10 mouse cellular contexts compared by ENCODE assay signal in the genomic region with DNA sequence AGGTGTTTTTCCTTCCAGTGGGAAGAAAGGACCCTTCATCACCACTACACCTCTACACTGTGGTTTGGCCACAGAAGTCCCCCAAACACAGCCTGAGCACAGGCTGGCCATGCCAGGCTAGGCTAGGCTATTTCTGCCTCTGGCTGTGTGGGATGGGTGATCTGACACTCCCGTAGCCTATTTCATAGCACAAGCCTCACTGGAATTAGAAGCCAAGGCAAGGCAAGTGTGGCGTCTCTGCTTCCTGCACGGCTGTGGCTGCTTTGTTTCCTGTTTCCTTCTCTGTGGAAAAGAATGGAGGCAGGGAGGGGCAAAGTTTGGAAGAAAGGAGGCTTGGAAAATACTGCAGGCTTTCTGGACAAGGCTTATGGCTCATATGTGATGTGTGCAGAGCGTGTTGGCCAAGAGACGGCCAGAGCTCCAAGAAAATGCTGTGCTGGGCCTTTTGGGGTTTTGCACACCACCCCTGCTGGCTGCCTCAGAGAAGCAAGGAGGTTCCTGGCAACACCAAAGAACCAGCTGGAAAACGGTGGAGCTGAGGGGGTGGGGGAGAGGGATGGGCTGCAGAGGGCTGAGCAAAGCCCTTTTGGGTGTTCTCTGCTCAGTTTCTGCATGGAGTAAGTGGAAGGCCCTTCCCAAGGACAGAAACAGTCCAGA. TPM values are rescaled to one million over a fixed set of nuclear protein-coding genes. Genes with fewer than 3 reads are reported as not detected.
A peak's percentile ranks its signal among the peaks of the same experiment; 100 is the strongest.
DNase-seq lines count a peak whose midpoint lies in the region; ATAC-seq and TF ChIP-seq lines count a peak whose summit lies in the region.
"Had no signal": no experiment of that assay in that cellular context is flagged by ENCODE, and none has a peak within 500 bp of the region (broad histone marks: within the 10 kb centered on the region; RNA-seq: fewer than 3 reads in every experiment).

No protein-coding gene starts in this region.

- peak; percentile 61; the same call in 1 of the 2 replicates for ATAC-seq in hindbrain, embryonic 16.5 days
- ATAC-seq in hindbrain, embryonic 13.5 days (ENCODE audit: low FRiP score), result no peak
- peak; percentile 24; the same call in 1 of the 2 replicates for ATAC-seq in intestine, embryonic 15.5 days
- peak; percentile 41 for ATAC-seq in lung, postnatal 0 days
- no peak for ATAC-seq in midbrain, embryonic 15.5 days (replicated peaks)

- no peaks in the 10 kb centered on the region for H3K36me3 ChIP-seq in hindbrain, embryonic 16.5 days (ENCODE audit: control insufficient read depth, insufficient read depth, low read length)
- H3K36me3 ChIP-seq in hindbrain, embryonic 13.5 days, result no peaks in the 10 kb centered on the region
- no peaks in the 10 kb centered on the region for H3K36me3 ChIP-seq in intestine, embryonic 15.5 days
- H3K36me3 ChIP-seq in lung, postnatal 0 days (ENCODE audit: insufficient read depth, low read length), result no peaks in the 10 kb centered on the region
- no peaks in the 10 kb centered on the region for H3K36me3 ChIP-seq in midbrain, embryonic 15.5 days (replicated peaks)

- no peak overlapping the region for H3K4me2 ChIP-seq in hindbrain, embryonic 16.5 days (ENCODE audit: low read length)
- no peak overlapping the region for H3K4me2 ChIP-seq in hindbrain, embryonic 13.5 days
- no peak overlapping the region for H3K4me2 ChIP-seq in intestine, embryonic 15.5 days (replicated peaks)
- no peak overlapping the region for H3K4me2 ChIP-seq in lung, postnatal 0 days (replicated peaks; ENCODE audit: low read depth, low read length)
- H3K4me2 ChIP-seq in midbrain, embryonic 15.5 days, result no peak overlapping the region

- no peak for TF ChIP-seq CTCF in gastrocnemius, adult 2 months (IDR thresholded peaks at IDR 0.05)
- peak; percentile 33 for TF ChIP-seq CTCF in lung, postnatal 0 days (IDR thresholded peaks at IDR 0.05)

- H3K9me3 ChIP-seq in hindbrain, embryonic 16.5 days (ENCODE audit: control insufficient read depth, low read length), result no peaks in the 10 kb centered on the region
- peaks cover 4% of the 10 kb centered on the region; the same call in 1 of the 2 replicates for H3K9me3 ChIP-seq in hindbrain, embryonic 13.5 days
- no peaks in the 10 kb centered on the region for H3K9me3 ChIP-seq in intestine, embryonic 15.5 days
- no peaks in the 10 kb centered on the region for H3K9me3 ChIP-seq in lung, postnatal 0 days (ENCODE audit: low read length)
- no peaks in the 10 kb centered on the region; the same call in 1 of the 2 replicates for H3K9me3 ChIP-seq in midbrain, embryonic 15.5 days

- no peak overlapping the region for H3K27ac ChIP-seq in hindbrain, embryonic 16.5 days (ENCODE audit: low read depth, low read length)
- no peak overlapping the region for H3K27ac ChIP-seq in hindbrain, embryonic 13.5 days
- peak overlapping the region; percentile 67 for H3K27ac ChIP-seq in gastrocnemius, adult 2 months
- peak overlapping the region; percentile 67 for H3K27ac ChIP-seq in intestine, embryonic 15.5 days
- peak overlapping the region; percentile 65 for H3K27ac ChIP-seq in lung, postnatal 0 days (ENCODE audit: low read length)
- H3K27ac ChIP-seq in midbrain, embryonic 15.5 days, result no peak overlapping the region

- no peak overlapping the region for H3K4me3 ChIP-seq in hindbrain, embryonic 16.5 days (ENCODE audit: low read length)
- no peak overlapping the region for H3K4me3 ChIP-seq in hindbrain, embryonic 13.5 days
- 0 out of 2 replicates have a peak overlapping the region, but pooled peaks have one; percentile 1 for H3K4me3 ChIP-seq in gastrocnemius, adult 2 months
- no peak overlapping the region for H3K4me3 ChIP-seq in intestine, embryonic 15.5 days (replicated peaks)
- H3K4me3 ChIP-seq in lung, postnatal 0 days (ENCODE audit: low read depth, low read length), result no peak overlapping the region
- no peak overlapping the region for H3K4me3 ChIP-seq in midbrain, embryonic 15.5 days

- WGBS in hindbrain, embryonic 16.5 days, result 49% methylated on average over 6 of the region's 6 CpGs
- 47% methylated on average over 6 of the region's 6 CpGs for WGBS in hindbrain, embryonic 13.5 days
- WGBS in intestine, embryonic 15.5 days, result 37% methylated on average over 6 of the region's 6 CpGs
- WGBS in lung, postnatal 0 days, result 30% methylated on average over 6 of the region's 6 CpGs
- WGBS in midbrain, embryonic 15.5 days, result 61% methylated on average over 6 of the region's 6 CpGs

- H3K4me1 ChIP-seq in hindbrain, embryonic 16.5 days (ENCODE audit: control insufficient read depth, insufficient read depth, low read depth, low read length), result peaks cover 5% of the 10 kb centered on the region; the same call in 1 of the 2 replicates
- H3K4me1 ChIP-seq in hindbrain, embryonic 13.5 days (replicated peaks), result peaks cover 22% of the 10 kb centered on the region
- peaks cover 40% of the 10 kb centered on the region for H3K4me1 ChIP-seq in intestine, embryonic 15.5 days (replicated peaks)
- peaks cover 4% of the 10 kb centered on the region; the same call in 1 of the 2 replicates for H3K4me1 ChIP-seq in lung, postnatal 0 days (ENCODE audit: insufficient read depth, low read depth, low read length)
- H3K4me1 ChIP-seq in midbrain, embryonic 15.5 days, result peaks cover 6% of the 10 kb centered on the region; the same call in 1 of the 2 replicates

- no peak overlapping the region for H3K9ac ChIP-seq in hindbrain, embryonic 16.5 days (ENCODE audit: low read depth, low read length)
- H3K9ac ChIP-seq in hindbrain, embryonic 13.5 days, result no peak overlapping the region
- H3K9ac ChIP-seq in intestine, embryonic 15.5 days, result no peak overlapping the region
- no peak overlapping the region for H3K9ac ChIP-seq in lung, postnatal 0 days (replicated peaks; ENCODE audit: low read depth)
- no peak overlapping the region for H3K9ac ChIP-seq in midbrain, embryonic 15.5 days

- peak; percentile 74 for DNase-seq in gastrocnemius, adult 2 months
- DNase-seq in lung, postnatal 0 days (ENCODE audit: low spot score), result peak; percentile 80
- DNase-seq in Muller cell, postnatal 12 days (ENCODE audit: inconsistent ontology term), result no peak
- DNase-seq in cerebellum, postnatal 36 days, result no peak

- intact Hi-C loops in gastrocnemius, adult 2 months (cut with DNase I), result no loop called here

- H3K27me3 ChIP-seq in hindbrain, embryonic 16.5 days (replicated peaks; ENCODE audit: control insufficient read depth, insufficient read depth, low read length), result no peaks in the 10 kb centered on the region
- H3K27me3 ChIP-seq in hindbrain, embryonic 13.5 days, result no peaks in the 10 kb centered on the region
- no peaks in the 10 kb centered on the region for H3K27me3 ChIP-seq in intestine, embryonic 15.5 days (replicated peaks)
- no peaks in the 10 kb centered on the region for H3K27me3 ChIP-seq in lung, postnatal 0 days (replicated peaks; ENCODE audit: insufficient read depth, low read length)
- H3K27me3 ChIP-seq in midbrain, embryonic 15.5 days (replicated peaks), result no peaks in the 10 kb centered on the region

- TF ChIP-seq EP300 in lung, postnatal 0 days (IDR thresholded peaks at IDR 0.05), result no peak

RNA-seq across cellular contexts. Expression of gene Fam170b, which starts 5.6 kb away (rescaled TPM):
- polyA plus RNA-seq in hindbrain, embryonic 16.5 days (2015; fragmentation: Nextera tagmentation; extraction: Ambion mirVana), result not detected in 2 replicates
- not detected in 2 replicates for polyA plus RNA-seq in hindbrain, embryonic 13.5 days (2015; fragmentation: Nextera tagmentation; extraction: Ambion mirVana)
- total RNA-seq in gastrocnemius, adult 2 months (2021), result not detected
- 0.06 and 0.11 TPM in 2 replicates for polyA plus RNA-seq in intestine, embryonic 15.5 days (2015; fragmentation: Nextera tagmentation; extraction: Ambion mirVana)
- 0.08 and 0.14 TPM in 2 replicates for polyA plus RNA-seq in lung, postnatal 0 days (2015; fragmentation: Nextera tagmentation; extraction: Ambion mirVana)
- not detected in 2 replicates for polyA plus RNA-seq in midbrain, embryonic 15.5 days (2015; fragmentation: Nextera tagmentation; extraction: Ambion mirVana)
- total RNA-seq: left cerebral cortex, postnatal 25 days had no signal
- polyA plus RNA-seq: cortical plate, adult 2 months had no signal

RNA-seq across cellular contexts. Expression of gene Vstm4, which starts 28.4 kb away (rescaled TPM):
- polyA plus RNA-seq in hindbrain, embryonic 16.5 days (2015; fragmentation: Nextera tagmentation; extraction: Ambion mirVana), result 14.5 and 16.3 TPM in 2 replicates
- polyA plus RNA-seq in hindbrain, embryonic 13.5 days (2015; fragmentation: Nextera tagmentation; extraction: Ambion mirVana), result 9.6 and 11.3 TPM in 2 replicates
- 1 to 10 TPM; 1.7 to 3.3 TPM for total RNA-seq in gastrocnemius, adult 2 months (2021)
- polyA plus RNA-seq in intestine, embryonic 15.5 days (2015; fragmentation: Nextera tagmentation; extraction: Ambion mirVana), result 25.2 and 26.7 TPM in 2 replicates
- polyA plus RNA-seq in lung, postnatal 0 days (2015; fragmentation: Nextera tagmentation; extraction: Ambion mirVana), result 59.5 and 63.6 TPM in 2 replicates
- 10.9 and 13.3 TPM in 2 replicates for polyA plus RNA-seq in midbrain, embryonic 15.5 days (2015; fragmentation: Nextera tagmentation; extraction: Ambion mirVana)

RNA-seq across cellular contexts. Expression of gene Tmem273, which starts 42.4 kb away (rescaled TPM):
- polyA plus RNA-seq in hindbrain, embryonic 16.5 days (2015; fragmentation: Nextera tagmentation; extraction: Ambion mirVana), result 0.41 and 0.66 TPM in 2 replicates
- polyA plus RNA-seq in hindbrain, embryonic 13.5 days (2015; fragmentation: Nextera tagmentation; extraction: Ambion mirVana), result 0.52 and 1.0 TPM in 2 replicates
- under 1 TPM in 1 of 2 experiments, not detected in 1; 0.25 TPM for total RNA-seq in gastrocnemius, adult 2 months (2021)
- polyA plus RNA-seq in intestine, embryonic 15.5 days (2015; fragmentation: Nextera tagmentation; extraction: Ambion mirVana), result 1.3 and 2.0 TPM in 2 replicates
- 2.4 and 5.2 TPM in 2 replicates for polyA plus RNA-seq in lung, postnatal 0 days (2015; fragmentation: Nextera tagmentation; extraction: Ambion mirVana)
- 0.19 and 0.27 TPM in 2 replicates for polyA plus RNA-seq in midbrain, embryonic 15.5 days (2015; fragmentation: Nextera tagmentation; extraction: Ambion mirVana)

Comparison
In these comparisons a context has a peak if more than half of its experiments do, and no peak if none do; other contexts are left out.
1. ATAC-seq: peak in hindbrain, embryonic 16.5 days (single experiment), intestine, embryonic 15.5 days (single experiment) and lung, postnatal 0 days (single experiment); none in hindbrain, embryonic 13.5 days (single experiment) and midbrain, embryonic 15.5 days (single experiment).
2. H3K27ac ChIP-seq: peak in gastrocnemius, adult 2 months (single experiment), intestine, embryonic 15.5 days (single experiment) and lung, postnatal 0 days (single experiment); none in hindbrain, embryonic 16.5 days (single experiment), hindbrain, embryonic 13.5 days (single experiment) and midbrain, embryonic 15.5 days (single experiment).
3. DNase-seq: peak in gastrocnemius, adult 2 months (single experiment) and lung, postnatal 0 days (single experiment); none in Muller cell, postnatal 12 days (single experiment) and cerebellum, postnatal 36 days (0 of 2).